Mouse (Mus musculus): ENCODE measurements around the gene Zfp598. TPM values are rescaled to one million over a fixed set of nuclear protein-coding genes. Genes with fewer than 3 reads are reported as not detected.
"Not testable (repeated sequence)": the region's sequence is repeated elsewhere in the genome, so short reads cannot be mapped to it uniquely, and the experiment has no call there.

Zfp598 gene
- polyA plus RNA-seq, 1 experiment from 2014 or later = 28.6 TPM

DNA sequence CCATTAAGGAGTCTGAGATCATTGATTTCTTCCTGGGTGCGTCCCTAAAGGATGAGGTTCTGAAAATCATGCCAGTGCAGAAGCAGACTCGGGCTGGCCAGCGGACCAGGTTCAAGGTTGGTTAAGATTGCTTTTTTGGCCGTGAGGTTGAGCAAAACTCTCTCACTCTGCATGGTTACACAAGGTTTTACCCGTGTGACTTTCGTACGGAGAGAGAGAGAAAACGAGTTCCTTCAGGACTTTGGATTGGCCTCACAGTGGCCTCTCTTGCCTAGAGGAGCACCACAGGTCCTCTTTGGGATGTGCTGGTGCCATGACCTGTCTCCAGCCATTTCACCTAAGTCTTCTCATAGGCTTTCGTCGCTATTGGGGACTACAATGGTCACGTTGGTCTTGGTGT is 51.1 kb downstream of the Zfp598 start:
- peak overlapping the region; percentile 82 for H3K4me3 ChIP-seq
- H3K4me1 ChIP-seq (replicated peaks) = peaks cover 44% of the 10 kb centered on the region
- not testable (repeated sequence) for H3K9me3 ChIP-seq; H3K27me3 ChIP-seq (ENCODE audit: insufficient read depth, poor library complexity, severe bottlenecking)
- H3K27ac ChIP-seq = peak overlapping the region; percentile 94
- peaks cover 53% of the 10 kb centered on the region for H3K36me3 ChIP-seq
- DNase-seq (ENCODE audit: low spot score) = peak; percentile 14
- 1% methylated on average over 11 of the region's 11 CpGs for WGBS

DNA sequence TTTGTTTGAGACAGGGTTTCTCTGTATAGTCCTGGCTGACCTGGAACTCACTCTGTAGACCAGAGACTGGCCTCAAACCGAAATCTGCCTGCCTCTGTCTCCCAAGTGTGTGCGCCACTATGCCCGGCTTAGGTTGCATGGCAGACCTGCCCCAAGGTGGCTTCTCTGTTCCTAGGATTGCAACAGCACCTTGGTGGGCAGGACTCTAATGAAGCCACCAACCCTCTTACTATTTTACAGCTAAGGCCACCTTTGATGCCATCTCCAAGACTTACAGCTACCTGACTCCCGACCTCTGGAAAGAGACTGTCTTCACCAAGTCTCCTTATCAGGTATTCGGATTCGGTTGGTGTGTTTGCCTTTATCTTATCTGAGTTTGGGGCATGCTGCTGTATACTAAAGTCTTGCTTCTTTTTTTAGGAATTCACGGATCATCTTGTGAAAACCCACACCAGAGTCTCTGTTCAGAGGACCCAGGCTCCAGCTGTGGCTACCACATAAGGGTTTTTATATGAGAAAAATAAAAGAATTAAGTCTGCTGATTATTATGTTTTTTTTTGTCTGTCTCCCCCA is 52.0 kb downstream of the Zfp598 start:
- Histone ChIP-seq H3K4me3 (peak overlapping the region; percentile 82), H3K4me1 (replicated peaks) (peaks cover 44% of the 10 kb centered on the region), H3K36me3 (peaks cover 44% of the 10 kb centered on the region)
- not testable (repeated sequence) for H3K27ac ChIP-seq; H3K27me3 ChIP-seq (ENCODE audit: insufficient read depth, poor library complexity, severe bottlenecking); H3K9me3 ChIP-seq; DNase-seq (ENCODE audit: low spot score)
- 70% methylated on average over 7 of the region's 7 CpGs for WGBS

DNA sequence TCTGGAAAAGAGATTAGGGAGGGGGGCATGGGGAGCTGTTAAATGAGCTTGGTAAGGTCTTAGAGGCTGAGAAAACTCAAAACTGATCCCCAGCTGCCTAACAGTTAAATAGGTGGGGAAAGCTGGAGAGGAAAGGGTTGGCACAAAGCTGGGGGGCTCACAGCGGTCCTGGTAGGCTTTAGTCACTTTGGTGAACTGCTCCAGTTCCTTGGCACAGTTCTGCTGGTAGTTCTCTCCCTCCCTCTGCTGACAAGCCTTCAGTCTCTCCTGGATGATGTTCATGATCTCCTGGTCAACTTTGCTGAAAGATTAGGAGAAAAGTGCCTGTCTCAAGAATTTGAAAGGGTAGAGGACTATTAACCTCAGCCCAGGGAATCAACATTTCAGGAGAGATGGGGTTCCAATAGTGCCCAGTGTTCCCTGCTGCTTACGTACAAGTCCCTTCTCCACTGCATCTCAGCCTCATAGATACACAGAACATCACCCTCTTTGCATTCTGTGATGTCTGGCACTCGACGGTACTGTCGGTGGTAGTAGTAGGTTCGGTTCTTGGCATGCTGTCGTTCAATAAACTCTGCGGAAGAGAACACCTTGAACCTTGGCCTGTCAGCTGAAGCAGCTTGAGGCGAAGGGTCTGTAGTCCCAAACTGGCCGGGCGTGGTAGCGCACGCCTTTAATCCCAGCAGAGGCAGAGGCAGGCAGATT is 52.9 kb downstream of the Zfp598 start:
- Histone ChIP-seq H3K4me1 (replicated peaks) (peaks cover 44% of the 10 kb centered on the region), H3K4me3 (peak overlapping the region; percentile 82), H3K36me3 (peaks cover 35% of the 10 kb centered on the region), H3K27ac (no peak overlapping the region), H3K9me3 (no peaks in the 10 kb centered on the region), H3K27me3 (ENCODE audit: insufficient read depth, poor library complexity, severe bottlenecking) (no peaks in the 10 kb centered on the region)
- WGBS = 37% methylated on average over 13 of the region's 13 CpGs
- DNase-seq (ENCODE audit: low spot score) = peak; percentile 23

DNA sequence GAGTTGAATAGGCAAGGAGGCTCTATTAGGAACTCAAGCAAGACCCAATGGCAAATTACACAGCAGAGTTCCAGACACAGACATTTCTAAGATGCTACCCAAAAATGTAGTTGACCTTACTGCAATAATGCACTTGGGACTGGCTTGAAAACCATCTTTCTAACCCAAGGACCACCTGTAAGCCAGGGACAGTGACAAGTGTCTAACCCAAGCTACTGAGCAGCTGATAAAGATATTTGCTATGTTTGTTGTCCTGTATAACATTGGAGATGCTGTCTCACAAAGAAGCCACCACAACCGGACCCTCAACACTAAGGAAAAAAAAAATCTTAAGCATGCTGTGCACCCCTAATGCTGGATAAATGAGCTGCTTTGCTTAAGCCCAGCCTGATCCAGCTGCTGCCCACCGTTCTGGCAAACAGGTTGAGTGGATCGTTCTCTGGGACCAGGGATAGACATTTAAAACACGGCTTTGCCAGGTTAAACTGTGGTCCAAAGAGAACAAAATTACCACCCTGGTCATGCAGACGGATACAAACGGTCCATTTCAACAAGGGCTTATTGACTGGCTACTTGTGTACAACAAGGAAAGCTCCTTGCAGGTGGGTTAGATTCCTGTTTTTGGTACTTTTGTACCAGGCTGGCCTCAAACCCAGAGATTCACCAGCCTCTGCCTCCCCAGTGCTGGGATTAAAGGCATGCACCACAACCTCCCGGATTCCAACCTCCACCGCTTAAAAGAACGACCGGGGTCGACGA is 53.8 kb downstream of the Zfp598 start:
- Histone ChIP-seq H3K27me3 (ENCODE audit: insufficient read depth, poor library complexity, severe bottlenecking) (0 out of 2 replicates have a peak, but pooled peaks cover 3% of the 10 kb centered on the region), H3K27ac (peak overlapping the region; percentile 88), H3K36me3 (peaks cover 26% of the 10 kb centered on the region), H3K4me1 (replicated peaks) (peaks cover 41% of the 10 kb centered on the region), H3K4me3 (peak overlapping the region; percentile 82), H3K9me3 (no peaks in the 10 kb centered on the region)
- 5% methylated on average over 12 of the region's 12 CpGs for WGBS
- DNase-seq (ENCODE audit: low spot score) = peak; percentile 11

DNA sequence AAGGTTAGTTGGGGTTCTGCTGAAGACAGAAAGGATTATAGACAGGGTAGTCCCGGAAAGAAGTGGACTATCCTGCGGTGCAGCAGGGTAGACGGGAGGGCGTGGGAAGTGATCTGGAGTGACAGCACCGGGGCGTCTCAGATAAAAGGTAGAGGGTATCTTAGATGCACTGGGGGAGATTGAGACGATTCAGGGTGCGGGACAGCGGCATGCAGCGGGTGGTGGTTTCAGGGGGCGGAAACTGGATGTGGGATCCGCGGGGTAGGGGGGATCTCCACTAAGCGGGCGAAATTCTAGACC is 54.3 kb downstream of the Zfp598 start:
- Histone ChIP-seq H3K27me3 (ENCODE audit: insufficient read depth, poor library complexity, severe bottlenecking) (0 out of 2 replicates have a peak, but pooled peaks cover 5% of the 10 kb centered on the region), H3K9me3 (no peaks in the 10 kb centered on the region), H3K36me3 (peaks cover 21% of the 10 kb centered on the region), H3K4me3 (peak overlapping the region; percentile 82), H3K4me1 (replicated peaks) (peaks cover 35% of the 10 kb centered on the region), H3K27ac (peak overlapping the region; percentile 88)
- DNase-seq (ENCODE audit: low spot score) = no peak
- under 1% methylated on average over 15 of the region's 15 CpGs for WGBS

DNA sequence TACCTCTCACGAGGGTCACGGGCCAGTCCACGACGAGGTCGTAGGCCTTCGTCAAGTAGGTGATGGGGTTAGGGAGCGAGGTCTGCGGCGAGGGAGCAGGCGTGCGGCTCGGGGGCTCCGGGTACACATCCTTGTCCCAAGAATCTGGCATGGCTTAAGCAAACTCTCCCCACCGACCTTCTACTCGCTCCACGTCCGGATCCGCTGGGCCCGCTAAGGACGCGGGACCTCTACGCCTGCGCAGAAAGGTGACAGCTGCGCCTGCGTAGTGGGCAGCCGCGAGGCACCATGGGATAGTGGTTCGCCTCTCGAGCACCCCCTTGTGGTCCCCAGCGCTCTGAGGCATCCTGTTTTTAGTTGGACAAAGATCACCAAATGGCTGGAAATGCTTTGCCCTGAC is 54.7 kb downstream of the Zfp598 start, which contains the start of gene Ndufb10:
Gene Ndufb10, minus strand, starts transcription at position 295 of the 400 bp plus-strand sequence.
- no peaks in the 10 kb centered on the region for H3K9me3 ChIP-seq
- DNase-seq (ENCODE audit: low spot score) = peak; percentile 97
- peak within 1 kb of the TSS; percentile 88 for H3K27ac ChIP-seq
- WGBS = under 1% methylated on average over 30 of the region's 30 CpGs
- H3K27me3 ChIP-seq (ENCODE audit: insufficient read depth, poor library complexity, severe bottlenecking) = 0 out of 2 replicates have a peak, but pooled peaks cover 5% of the 10 kb centered on the region
- H3K4me3 ChIP-seq = peak within 1 kb of the TSS; percentile 82
- H3K4me1 ChIP-seq (replicated peaks) = peaks cover 32% of the 10 kb centered on the region
- peaks cover 21% of the 10 kb centered on the region for H3K36me3 ChIP-seq

DNA sequence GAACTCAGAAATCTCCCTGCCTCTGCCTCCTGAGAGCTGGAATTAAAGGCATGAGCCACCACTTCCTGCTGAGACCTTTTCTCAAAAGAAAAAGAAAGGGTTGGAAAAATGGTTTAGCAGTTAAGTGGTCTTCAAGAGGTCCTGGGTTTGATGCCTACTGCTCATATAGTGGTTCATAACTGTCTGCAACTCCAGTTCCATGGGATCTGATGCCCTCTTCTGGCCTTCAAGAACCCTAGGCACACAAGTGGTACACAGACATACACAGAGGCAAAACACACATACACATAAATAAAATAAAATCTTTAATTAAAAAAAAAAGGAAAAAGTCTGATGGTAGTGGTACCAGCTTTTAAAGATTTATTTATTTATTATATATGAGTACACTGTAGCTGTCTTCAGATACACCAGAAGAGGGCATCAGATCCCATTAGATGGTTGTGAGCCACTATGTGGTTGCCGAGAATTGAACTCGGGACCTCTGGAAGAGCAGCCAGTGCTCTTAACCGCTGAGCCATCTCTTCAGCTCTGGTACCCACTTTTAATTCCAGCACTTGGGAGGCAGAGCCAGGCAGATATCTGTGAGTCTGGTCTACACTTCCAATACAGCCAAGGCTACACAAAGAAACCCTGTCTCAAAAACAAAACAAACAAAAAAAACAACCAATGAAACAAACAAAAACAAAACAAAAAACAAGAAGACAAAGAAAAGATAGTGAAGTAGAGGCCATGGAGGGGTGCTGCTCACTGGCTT is 56.3 kb downstream of the Zfp598 start:
- Histone ChIP-seq H3K4me3 (no peak overlapping the region), H3K27ac (no peak overlapping the region), H3K36me3 (peaks cover 18% of the 10 kb centered on the region), H3K4me1 (replicated peaks) (peaks cover 32% of the 10 kb centered on the region), H3K9me3 (no peaks in the 10 kb centered on the region), H3K27me3 (ENCODE audit: insufficient read depth, poor library complexity, severe bottlenecking) (0 out of 2 replicates have a peak, but pooled peaks cover 5% of the 10 kb centered on the region)
- WGBS = 76% methylated on average over 3 of the region's 3 CpGs
- DNase-seq (ENCODE audit: low spot score) = no peak

DNA sequence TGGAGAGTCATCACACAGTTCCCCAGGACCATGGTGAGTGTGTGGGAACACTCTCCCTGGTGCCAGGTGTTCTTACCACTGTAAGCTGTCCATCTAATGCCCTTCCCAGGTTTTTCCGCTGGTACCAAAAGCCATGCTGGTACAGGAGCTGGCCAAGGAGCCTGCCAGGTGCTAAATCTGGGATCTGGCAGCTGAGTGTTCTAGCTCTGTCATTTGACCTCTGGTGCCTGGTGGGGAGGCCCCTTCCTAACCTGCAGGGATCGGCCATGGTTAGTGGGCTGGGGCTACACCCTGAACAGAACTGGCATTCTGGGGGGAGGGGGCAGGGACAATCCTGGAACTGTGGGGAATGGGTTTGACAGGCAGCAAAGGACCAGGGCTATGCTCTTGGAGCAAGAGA is 58.1 kb downstream of the Zfp598 start, which contains the start of gene Rpl3l:
Gene Rpl3l, plus strand, starts transcription at position 203 of the 400 bp plus-strand sequence.
- Histone ChIP-seq H3K9me3 (no peaks in the 10 kb centered on the region), H3K4me1 (replicated peaks) (peaks cover 16% of the 10 kb centered on the region), H3K27me3 (ENCODE audit: insufficient read depth, poor library complexity, severe bottlenecking) (0 out of 2 replicates have a peak, but pooled peaks cover 5% of the 10 kb centered on the region), H3K36me3 (peaks cover under 1% of the 10 kb centered on the region), H3K27ac (no peak within 1 kb of the TSS), H3K4me3 (no peak within 1 kb of the TSS)
- DNase-seq (ENCODE audit: low spot score) = no peak
- WGBS = 79% methylated on average over 2 of the region's 2 CpGs

DNA sequence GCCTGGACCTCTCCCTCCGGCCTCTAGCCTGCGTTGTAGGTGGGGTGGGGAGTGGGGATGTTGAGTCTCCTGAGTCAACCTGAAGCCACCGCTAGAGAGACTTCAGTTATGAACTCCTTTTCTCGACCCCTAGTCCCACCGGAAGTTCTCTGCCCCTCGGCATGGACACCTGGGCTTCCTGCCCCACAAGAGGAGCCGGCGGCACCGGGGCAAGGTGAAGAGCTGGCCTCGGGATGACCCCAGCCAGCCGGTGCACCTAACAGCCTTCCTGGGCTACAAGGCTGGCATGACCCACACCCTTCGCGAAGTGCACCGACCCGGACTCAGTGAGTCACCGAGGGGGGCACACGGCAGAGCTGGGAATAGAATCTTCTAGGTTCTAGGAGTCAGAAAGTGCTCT is 58.7 kb downstream of the Zfp598 start:
- H3K4me3 ChIP-seq = no peak overlapping the region
- H3K9me3 ChIP-seq = no peaks in the 10 kb centered on the region
- H3K27me3 ChIP-seq (ENCODE audit: insufficient read depth, poor library complexity, severe bottlenecking) = 0 out of 2 replicates have a peak, but pooled peaks cover 5% of the 10 kb centered on the region
- H3K27ac ChIP-seq = no peak overlapping the region
- no peaks in the 10 kb centered on the region for H3K36me3 ChIP-seq
- peaks cover 11% of the 10 kb centered on the region for H3K4me1 ChIP-seq (replicated peaks)
- 73% methylated on average over 17 of the region's 17 CpGs for WGBS
- no peak for DNase-seq (ENCODE audit: low spot score)

DNA sequence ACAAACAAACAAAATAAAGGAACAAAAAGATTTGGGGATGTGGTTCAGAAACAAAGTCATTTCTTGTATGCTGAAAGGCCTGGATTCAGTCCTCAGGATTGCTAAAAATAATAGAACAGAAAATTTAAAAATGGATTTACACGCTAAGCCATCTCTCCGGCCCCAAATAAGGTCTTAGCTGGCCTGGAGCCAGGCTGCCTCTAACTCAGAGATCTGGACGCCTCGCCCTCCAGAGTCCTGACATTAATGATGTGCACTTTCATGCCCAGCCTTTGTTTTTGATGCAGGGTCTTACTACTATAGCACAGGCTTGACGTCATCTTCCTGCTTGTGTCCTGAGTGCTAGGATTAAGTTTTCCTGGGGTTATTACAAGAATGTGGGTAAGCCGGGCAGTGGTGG is 59.6 kb downstream of the Zfp598 start:
- peaks cover 4% of the 10 kb centered on the region; the same call in 1 of the 2 replicates for H3K4me1 ChIP-seq (replicated peaks)

DNA sequence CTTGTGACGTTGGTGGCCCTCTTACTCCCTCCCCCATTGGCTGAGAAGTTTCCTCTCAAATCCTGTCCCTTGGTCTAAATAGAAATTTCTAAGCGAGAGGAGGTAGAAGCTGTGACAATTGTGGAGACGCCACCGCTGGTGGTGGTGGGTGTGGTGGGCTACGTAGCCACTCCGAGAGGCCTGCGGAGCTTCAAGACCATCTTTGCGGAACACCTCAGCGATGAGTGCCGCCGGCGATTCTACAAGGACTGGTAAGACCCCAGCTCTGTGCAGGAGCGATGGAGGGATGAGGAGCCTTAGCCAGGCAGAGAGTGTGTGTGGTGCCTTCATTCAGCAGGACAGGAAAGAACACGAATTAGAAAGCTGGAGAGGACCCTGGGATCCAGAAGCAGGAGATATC is 61.3 kb downstream of the Zfp598 start:
- WGBS = 81% methylated on average over 14 of the region's 14 CpGs
- H3K9me3 ChIP-seq = no peaks in the 10 kb centered on the region
- DNase-seq (ENCODE audit: low spot score) = no peak

More for the DNA sequence above, 59.6 kb downstream of the Zfp598 start:
- H3K27me3 ChIP-seq (ENCODE audit: insufficient read depth, poor library complexity, severe bottlenecking) = 0 out of 2 replicates have a peak, but pooled peaks cover 13% of the 10 kb centered on the region
- no peak overlapping the region for H3K4me3 ChIP-seq
- H3K36me3 ChIP-seq = no peaks in the 10 kb centered on the region
- no peak for DNase-seq (ENCODE audit: low spot score)
- 85% methylated on average over 6 of the region's 6 CpGs for WGBS
- H3K9me3 ChIP-seq = no peaks in the 10 kb centered on the region
- no peak overlapping the region for H3K27ac ChIP-seq

More for the DNA sequence above, 61.3 kb downstream of the Zfp598 start:
- H3K27ac ChIP-seq = no peak overlapping the region
- no peaks in the 10 kb centered on the region for H3K36me3 ChIP-seq
- 0 out of 2 replicates have a peak, but pooled peaks cover 14% of the 10 kb centered on the region for H3K27me3 ChIP-seq (ENCODE audit: insufficient read depth, poor library complexity, severe bottlenecking)
- H3K4me1 ChIP-seq (replicated peaks) = peaks cover 5% of the 10 kb centered on the region
- no peak overlapping the region for H3K4me3 ChIP-seq

Data from hindbrain, embryonic 10.5 days (tissue).